Mouse (Mus musculus): Measurements from ENCODE around the gene Slc10a6. TPM values are rescaled to one million over a fixed set of nuclear protein-coding genes. Genes with fewer than 3 reads are reported as not detected.

The Slc10a6 gene
- polyA plus RNA-seq (2012; rRNA removed), result 0.80 and 0.88 TPM in 2 replicates

DNA sequence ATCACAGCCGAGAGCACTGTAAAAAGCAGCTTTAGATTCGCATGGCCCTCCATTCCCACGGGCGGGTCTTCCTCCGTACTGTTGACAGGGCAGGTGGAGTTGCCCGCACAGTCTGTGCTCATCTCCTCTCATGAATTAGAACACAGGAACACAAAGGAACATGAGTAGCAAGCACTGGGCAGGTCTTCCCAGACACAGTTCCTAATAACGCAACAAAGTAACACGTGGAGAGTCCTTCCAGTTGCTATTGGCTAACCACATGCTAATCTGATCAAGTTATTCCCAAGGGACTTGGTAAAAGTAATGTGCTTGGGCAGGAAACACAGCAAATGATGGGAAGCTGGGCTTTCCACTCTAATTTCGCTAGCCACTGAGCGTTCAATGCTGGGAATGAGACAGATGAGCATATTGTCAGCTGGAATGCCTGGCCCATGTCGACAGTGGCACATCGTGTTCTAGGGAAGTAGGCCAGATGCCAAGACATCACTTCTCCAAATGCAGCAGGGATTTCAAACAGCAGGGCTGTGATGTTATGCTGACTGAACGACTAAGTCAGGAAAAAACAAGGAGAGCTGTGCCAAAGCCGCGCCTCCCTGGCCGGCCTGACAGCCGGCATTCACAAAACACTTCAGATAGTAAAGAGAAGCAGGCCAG lies at the start of gene Slc10a6:
TSS of gene Slc10a6 (minus strand) at position 293 of the 654 bp plus-strand sequence.
- peak; percentile 92 for DNase-seq
- Histone ChIP-seq H3K27ac (ENCODE audit: insufficient read depth, low read depth, low read length) (peak within 1 kb of the TSS; percentile 69), H3K27me3 (replicated peaks; ENCODE audit: control insufficient read depth, insufficient read depth, low read length) (no peaks in the 10 kb centered on the region), H3K4me3 (ENCODE audit: insufficient read depth, low read depth, low read length) (peak within 1 kb of the TSS; percentile 26; the same call in 1 of the 2 replicates), H3K4me1 (ENCODE audit: control insufficient read depth, insufficient read depth, low read length) (no peaks in the 10 kb centered on the region), H3K36me3 (ENCODE audit: control insufficient read depth, insufficient read depth, low read length) (no peaks in the 10 kb centered on the region)
- WGBS, result 48% methylated on average over 17 of the region's 17 CpGs
- no peak for TF ChIP-seq POLR2A (IDR thresholded peaks at IDR 0.05; ENCODE audit: low read depth, low read length)
- no peak for TF ChIP-seq CTCF (conservative IDR thresholded peaks at IDR 0.05; ENCODE audit: insufficient read depth, insufficient read length, low read depth, low read length)

- DNase-seq, result no peak
- Histone ChIP-seq H3K27ac (ENCODE audit: insufficient read depth, low read depth, low read length) (no peak overlapping the region), H3K4me1 (ENCODE audit: control insufficient read depth, insufficient read depth, low read length) (no peaks in the 10 kb centered on the region), H3K4me3 (ENCODE audit: insufficient read depth, low read depth, low read length) (no peak overlapping the region), H3K36me3 (ENCODE audit: control insufficient read depth, insufficient read depth, low read length) (no peaks in the 10 kb centered on the region), H3K27me3 (replicated peaks; ENCODE audit: control insufficient read depth, insufficient read depth, low read length) (no peaks in the 10 kb centered on the region)
- 89% methylated on average over 5 of the region's 5 CpGs for WGBS
- TF ChIP-seq POLR2A (IDR thresholded peaks at IDR 0.05; ENCODE audit: low read depth, low read length), result no peak
- TF ChIP-seq CTCF (conservative IDR thresholded peaks at IDR 0.05; ENCODE audit: insufficient read depth, insufficient read length, low read depth, low read length), result no peak
Measured at GRCm38 (mm10) chr5:103678974-103679373, 49.8 kb upstream of the Slc10a6 start.

GRCm38 (mm10) chr5:103677894-103678293 lies 48.7 kb upstream of the Slc10a6 start:
- Histone ChIP-seq H3K27ac (ENCODE audit: insufficient read depth, low read depth, low read length) (no peak overlapping the region), H3K27me3 (replicated peaks; ENCODE audit: control insufficient read depth, insufficient read depth, low read length) (no peaks in the 10 kb centered on the region), H3K4me1 (ENCODE audit: control insufficient read depth, insufficient read depth, low read length) (no peaks in the 10 kb centered on the region), H3K36me3 (ENCODE audit: control insufficient read depth, insufficient read depth, low read length) (no peaks in the 10 kb centered on the region), H3K4me3 (ENCODE audit: insufficient read depth, low read depth, low read length) (no peak overlapping the region)
- DNase-seq, result no peak
- 76% methylated on average over 6 of the region's 6 CpGs for WGBS
- TF ChIP-seq POLR2A (IDR thresholded peaks at IDR 0.05; ENCODE audit: low read depth, low read length) (no peak), CTCF (conservative IDR thresholded peaks at IDR 0.05; ENCODE audit: insufficient read depth, insufficient read length, low read depth, low read length) (no peak)

- Histone ChIP-seq H3K27ac (ENCODE audit: insufficient read depth, low read depth, low read length) (no peak overlapping the region; the same call in 1 of the 2 replicates), H3K27me3 (replicated peaks; ENCODE audit: control insufficient read depth, insufficient read depth, low read length) (no peaks in the 10 kb centered on the region), H3K4me3 (ENCODE audit: insufficient read depth, low read depth, low read length) (no peak overlapping the region), H3K36me3 (ENCODE audit: control insufficient read depth, insufficient read depth, low read length) (no peaks in the 10 kb centered on the region), H3K4me1 (ENCODE audit: control insufficient read depth, insufficient read depth, low read length) (no peaks in the 10 kb centered on the region)
- WGBS, result 63% methylated on average over 6 of the region's 6 CpGs
- no peak for TF ChIP-seq POLR2A (IDR thresholded peaks at IDR 0.05; ENCODE audit: low read depth, low read length)
- DNase-seq, result no peak
Measured at GRCm38 (mm10) chr5:103676289-103676881, 47.2 kb upstream of the Slc10a6 start.

DNA sequence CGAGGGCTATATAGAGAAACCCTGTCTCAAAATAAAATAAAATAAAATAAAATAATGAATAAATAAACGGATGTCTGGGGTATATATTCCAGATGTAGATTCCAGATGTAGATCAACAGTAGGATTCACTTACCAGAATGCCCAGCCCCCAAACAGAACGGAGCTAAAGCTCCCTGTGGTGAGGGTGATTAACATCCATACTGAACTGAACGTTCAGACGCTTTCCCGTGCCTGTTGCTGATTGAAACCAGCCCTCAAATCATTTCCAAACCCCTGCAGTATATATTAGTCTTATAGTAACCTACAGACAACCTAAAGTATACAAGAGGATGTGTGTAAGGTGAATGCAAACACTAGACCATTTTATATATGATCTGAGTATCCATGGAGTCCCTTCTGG lies 45.3 kb upstream of the Slc10a6 start:
- 76% methylated on average over 6 of the region's 6 CpGs for WGBS

DNA sequence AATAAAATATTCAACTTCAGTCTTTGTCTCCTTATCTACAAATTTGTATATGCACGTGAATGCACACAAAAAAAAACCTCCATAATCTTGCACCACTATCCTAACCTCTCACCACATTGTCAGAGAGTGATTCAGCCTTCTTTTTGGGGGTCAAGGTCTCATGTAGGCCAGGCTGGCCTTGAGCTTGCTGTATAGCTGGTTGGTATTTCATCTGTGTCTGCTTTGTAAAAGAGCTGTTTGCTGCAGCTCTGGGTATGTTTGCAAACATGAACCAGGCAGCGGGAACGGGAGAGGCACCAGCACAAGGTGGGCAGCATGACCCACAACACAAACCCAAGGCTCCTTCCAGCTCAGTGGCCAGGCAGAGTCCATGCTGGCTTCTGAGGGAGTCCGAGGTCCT lies 44.4 kb upstream of the Slc10a6 start:
- Histone ChIP-seq H3K27me3 (replicated peaks; ENCODE audit: control insufficient read depth, insufficient read depth, low read length) (no peaks in the 10 kb centered on the region), H3K27ac (ENCODE audit: insufficient read depth, low read depth, low read length) (no peak overlapping the region), H3K36me3 (ENCODE audit: control insufficient read depth, insufficient read depth, low read length) (no peaks in the 10 kb centered on the region), H3K4me1 (ENCODE audit: control insufficient read depth, insufficient read depth, low read length) (no peaks in the 10 kb centered on the region), H3K4me3 (ENCODE audit: insufficient read depth, low read depth, low read length) (no peak overlapping the region)
- no peak for DNase-seq
- WGBS, result 76% methylated on average over 4 of the region's 4 CpGs
- TF ChIP-seq POLR2A (IDR thresholded peaks at IDR 0.05; ENCODE audit: low read depth, low read length) (no peak), CTCF (conservative IDR thresholded peaks at IDR 0.05; ENCODE audit: insufficient read depth, insufficient read length, low read depth, low read length) (no peak)

More for the DNA sequence above, 45.3 kb upstream of the Slc10a6 start:
- Histone ChIP-seq H3K27ac (ENCODE audit: insufficient read depth, low read depth, low read length) (no peak overlapping the region), H3K27me3 (replicated peaks; ENCODE audit: control insufficient read depth, insufficient read depth, low read length) (no peaks in the 10 kb centered on the region), H3K4me1 (ENCODE audit: control insufficient read depth, insufficient read depth, low read length) (no peaks in the 10 kb centered on the region), H3K4me3 (ENCODE audit: insufficient read depth, low read depth, low read length) (no peak overlapping the region), H3K36me3 (ENCODE audit: control insufficient read depth, insufficient read depth, low read length) (no peaks in the 10 kb centered on the region)
- no peak for DNase-seq
- TF ChIP-seq POLR2A (IDR thresholded peaks at IDR 0.05; ENCODE audit: low read depth, low read length), result no peak
- no peak for TF ChIP-seq CTCF (conservative IDR thresholded peaks at IDR 0.05; ENCODE audit: insufficient read depth, insufficient read length, low read depth, low read length)

DNA sequence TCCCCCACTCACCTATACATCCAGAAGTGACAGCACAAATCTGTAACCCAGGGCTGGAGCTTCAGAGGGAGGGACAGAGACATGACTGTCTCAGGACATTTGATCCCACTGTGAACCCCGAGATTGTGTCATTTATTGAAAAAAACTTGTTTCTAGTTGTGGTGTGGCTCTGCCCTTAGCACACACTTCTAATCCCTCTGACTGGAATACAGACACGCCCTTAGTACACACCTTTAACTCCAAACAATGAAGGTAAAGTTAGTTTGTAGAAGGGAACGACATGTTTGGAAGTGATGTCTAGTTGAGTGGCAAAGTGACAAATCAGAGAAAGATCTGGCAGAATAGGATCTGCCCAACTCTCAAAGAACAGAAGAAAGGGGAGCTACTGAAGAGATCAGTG lies 42.7 kb upstream of the Slc10a6 start:
- 84% methylated on average over 3 of the region's 3 CpGs for WGBS
- no peak overlapping the region for H3K27ac ChIP-seq (ENCODE audit: insufficient read depth, low read depth, low read length)

More for the DNA sequence above, 42.7 kb upstream of the Slc10a6 start:
- no peak overlapping the region for H3K4me3 ChIP-seq (ENCODE audit: insufficient read depth, low read depth, low read length)
- TF ChIP-seq CTCF (conservative IDR thresholded peaks at IDR 0.05; ENCODE audit: insufficient read depth, insufficient read length, low read depth, low read length) (no peak), POLR2A (IDR thresholded peaks at IDR 0.05; ENCODE audit: low read depth, low read length) (no peak)
- H3K4me1 ChIP-seq (ENCODE audit: control insufficient read depth, insufficient read depth, low read length), result no peaks in the 10 kb centered on the region
- no peak for DNase-seq
- no peaks in the 10 kb centered on the region for H3K27me3 ChIP-seq (replicated peaks; ENCODE audit: control insufficient read depth, insufficient read depth, low read length)
- H3K36me3 ChIP-seq (ENCODE audit: control insufficient read depth, insufficient read depth, low read length), result no peaks in the 10 kb centered on the region
